Mouse (Mus musculus): ENCODE data around the gene Spdl1. TPM values are rescaled to one million over a fixed set of nuclear protein-coding genes. Genes with fewer than 3 reads are reported as not detected.
A peak's percentile ranks its signal among the peaks of the same experiment; 100 is the strongest.

Gene Spdl1
- polyA plus RNA-seq, 1 experiment from 2014 or later = 3.9 TPM

DNA sequence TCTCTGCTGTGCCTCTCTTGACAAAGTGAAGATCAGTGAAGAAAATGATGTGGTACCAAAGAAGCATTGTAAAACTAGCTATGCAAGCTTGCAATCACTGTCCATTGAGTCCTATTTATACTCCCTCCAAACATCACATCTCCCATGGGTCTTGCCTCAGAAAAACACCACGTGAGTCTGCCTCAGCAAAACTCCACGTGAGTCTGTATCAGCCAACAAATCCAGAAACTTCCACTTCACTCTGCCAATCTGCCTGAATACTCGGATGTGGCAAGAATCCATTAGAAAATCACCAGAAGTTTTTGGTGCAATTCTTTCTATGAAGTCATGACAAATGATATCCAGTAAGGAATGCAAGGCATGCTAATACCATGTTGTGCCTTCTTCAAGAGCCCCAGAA lies 38.0 kb upstream of the Spdl1 start:
- H3K4me2 ChIP-seq (replicated peaks; ENCODE audit: low read depth) = no peak overlapping the region
- no peaks in the 10 kb centered on the region for H3K4me1 ChIP-seq (replicated peaks; ENCODE audit: control insufficient read depth, insufficient read depth, low read length)
- H3K27me3 ChIP-seq (replicated peaks; ENCODE audit: control insufficient read depth, insufficient read depth, low read length) = no peaks in the 10 kb centered on the region
- no peaks in the 10 kb centered on the region for H3K36me3 ChIP-seq (ENCODE audit: control insufficient read depth, insufficient read depth)
- H3K4me3 ChIP-seq (ENCODE audit: low read depth, low read length) = no peak overlapping the region
- no peak overlapping the region for H3K9ac ChIP-seq (ENCODE audit: low read depth, low read length)
- ATAC-seq = no peak
- no peak overlapping the region for H3K27ac ChIP-seq (ENCODE audit: low read depth, low read length)
- H3K9me3 ChIP-seq (ENCODE audit: control insufficient read depth) = no peaks in the 10 kb centered on the region
- WGBS = 69% methylated on average over 3 of the region's 3 CpGs
- TF ChIP-seq CTCF (IDR thresholded peaks at IDR 0.05; ENCODE audit: low read depth) = no peak

DNA sequence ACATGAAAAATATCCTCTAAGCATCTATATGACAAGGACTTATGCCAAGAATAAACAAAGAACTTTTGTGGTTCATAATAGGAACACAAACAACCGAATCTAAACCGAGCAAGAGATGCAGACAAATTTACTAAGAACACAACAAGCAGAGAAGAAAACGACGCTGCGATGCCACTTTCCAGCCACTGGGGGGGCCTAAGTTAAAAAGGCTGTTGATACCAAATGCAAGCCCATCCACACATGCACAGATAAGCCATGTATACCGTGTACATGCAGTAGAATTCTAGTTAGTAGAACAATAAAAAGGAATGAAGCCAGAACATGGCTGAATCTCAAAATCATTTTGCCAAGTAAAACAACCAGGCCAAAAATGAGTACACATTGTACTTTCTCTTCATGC lies 35.2 kb upstream of the Spdl1 start:
- ATAC-seq = no peak
- TF ChIP-seq CTCF (IDR thresholded peaks at IDR 0.05; ENCODE audit: low read depth) = peak; percentile 43
- H3K4me1 ChIP-seq (replicated peaks; ENCODE audit: control insufficient read depth, insufficient read depth, low read length) = no peaks in the 10 kb centered on the region
- H3K4me3 ChIP-seq (ENCODE audit: low read depth, low read length) = no peak overlapping the region
- H3K9ac ChIP-seq (ENCODE audit: low read depth, low read length) = no peak overlapping the region
- H3K9me3 ChIP-seq (ENCODE audit: control insufficient read depth) = no peaks in the 10 kb centered on the region
- H3K27ac ChIP-seq (ENCODE audit: low read depth, low read length) = no peak overlapping the region
- 35% methylated on average over 6 of the region's 6 CpGs for WGBS
- H3K36me3 ChIP-seq (ENCODE audit: control insufficient read depth, insufficient read depth) = no peaks in the 10 kb centered on the region
- no peaks in the 10 kb centered on the region for H3K27me3 ChIP-seq (replicated peaks; ENCODE audit: control insufficient read depth, insufficient read depth, low read length)
- H3K4me2 ChIP-seq (replicated peaks; ENCODE audit: low read depth) = no peak overlapping the region

DNA sequence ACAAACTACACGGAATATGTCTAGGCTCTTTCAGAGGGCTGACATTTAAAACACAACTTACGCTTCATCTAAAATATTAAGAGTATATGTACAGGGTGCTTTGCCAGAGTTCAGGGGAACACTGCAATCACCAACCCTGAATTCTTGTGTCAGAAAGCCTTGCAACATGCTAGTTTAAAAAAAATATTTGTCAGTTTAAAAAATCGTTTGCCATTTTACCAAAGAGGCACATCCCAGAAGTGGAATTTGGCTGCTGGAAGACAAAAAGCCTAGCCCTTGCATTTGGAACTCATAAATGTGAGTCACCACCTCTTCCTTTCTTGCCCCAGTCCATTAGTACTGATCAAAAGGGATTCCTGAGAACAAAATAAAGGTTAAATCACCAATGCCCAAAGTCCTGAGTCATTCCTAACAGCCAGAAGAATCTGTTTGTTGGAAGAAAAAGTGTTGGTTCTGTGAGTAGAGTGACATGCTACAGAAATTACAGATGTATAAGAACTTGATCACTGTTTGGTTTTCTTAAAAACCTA lies 32.4 kb upstream of the Spdl1 start:
- H3K27ac ChIP-seq (ENCODE audit: low read depth, low read length) = no peak overlapping the region
- no peak overlapping the region for H3K4me2 ChIP-seq (replicated peaks; ENCODE audit: low read depth)
- no peak overlapping the region for H3K9ac ChIP-seq (ENCODE audit: low read depth, low read length)
- no peaks in the 10 kb centered on the region for H3K9me3 ChIP-seq (ENCODE audit: control insufficient read depth)
- no peaks in the 10 kb centered on the region for H3K36me3 ChIP-seq (ENCODE audit: control insufficient read depth, insufficient read depth)
- H3K27me3 ChIP-seq (replicated peaks; ENCODE audit: control insufficient read depth, insufficient read depth, low read length) = no peaks in the 10 kb centered on the region
- ATAC-seq = no peak
- WGBS = 70% methylated on average over 3 of the region's 3 CpGs
- no peaks in the 10 kb centered on the region for H3K4me1 ChIP-seq (replicated peaks; ENCODE audit: control insufficient read depth, insufficient read depth, low read length)
- no peak for TF ChIP-seq CTCF (IDR thresholded peaks at IDR 0.05; ENCODE audit: low read depth)
- no peak overlapping the region for H3K4me3 ChIP-seq (ENCODE audit: low read depth, low read length)

DNA sequence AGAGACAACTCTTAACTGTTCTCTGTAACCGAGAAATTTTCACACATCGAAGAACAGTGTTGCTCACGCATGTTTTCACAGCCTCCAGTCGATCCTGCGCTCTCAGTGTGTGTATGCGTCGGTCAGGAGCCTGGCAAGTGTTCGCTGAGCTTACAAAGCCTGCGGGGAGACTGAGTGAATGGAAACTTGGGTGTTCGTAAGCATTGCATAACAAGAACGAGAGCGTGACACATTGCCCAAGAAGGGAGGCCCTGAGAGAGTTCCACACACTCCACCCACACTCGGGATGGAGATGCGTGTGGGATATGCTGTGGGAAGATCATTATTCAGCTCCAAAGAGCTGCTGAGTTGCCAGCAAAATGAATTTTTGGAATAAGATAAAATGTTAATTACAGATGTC lies 31.7 kb upstream of the Spdl1 start:
- no peaks in the 10 kb centered on the region for H3K36me3 ChIP-seq (ENCODE audit: control insufficient read depth, insufficient read depth)
- H3K9me3 ChIP-seq (ENCODE audit: control insufficient read depth) = no peaks in the 10 kb centered on the region
- no peak overlapping the region for H3K9ac ChIP-seq (ENCODE audit: low read depth, low read length)
- WGBS = 83% methylated on average over 14 of the region's 14 CpGs
- H3K4me3 ChIP-seq (ENCODE audit: low read depth, low read length) = no peak overlapping the region
- no peak for TF ChIP-seq CTCF (IDR thresholded peaks at IDR 0.05; ENCODE audit: low read depth)
- no peaks in the 10 kb centered on the region for H3K4me1 ChIP-seq (replicated peaks; ENCODE audit: control insufficient read depth, insufficient read depth, low read length)
- H3K4me2 ChIP-seq (replicated peaks; ENCODE audit: low read depth) = no peak overlapping the region
- no peak overlapping the region for H3K27ac ChIP-seq (ENCODE audit: low read depth, low read length)
- no peaks in the 10 kb centered on the region for H3K27me3 ChIP-seq (replicated peaks; ENCODE audit: control insufficient read depth, insufficient read depth, low read length)
- no peak for ATAC-seq

DNA sequence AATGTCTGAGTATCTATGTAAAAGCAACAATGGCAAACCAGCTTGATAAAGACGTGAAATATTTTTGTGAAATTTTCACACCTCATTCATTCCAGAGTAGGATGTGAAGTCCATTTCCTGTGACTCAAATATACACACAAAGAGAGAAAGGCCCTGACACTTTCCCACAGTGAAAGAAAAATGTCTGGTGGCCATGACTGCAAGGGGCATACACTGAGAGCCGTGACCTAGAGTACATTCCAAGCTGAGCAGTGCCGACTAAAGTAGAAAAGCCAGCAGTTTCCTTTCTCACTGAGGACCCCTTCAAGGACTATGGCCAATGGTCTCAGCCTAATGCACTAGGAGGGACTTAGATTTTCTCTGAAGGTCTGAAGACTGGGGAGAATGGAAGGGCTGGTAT lies 23.2 kb upstream of the Spdl1 start:
- no peaks in the 10 kb centered on the region for H3K9me3 ChIP-seq (ENCODE audit: control insufficient read depth)
- TF ChIP-seq CTCF (IDR thresholded peaks at IDR 0.05; ENCODE audit: low read depth) = no peak
- 42% methylated on average over 3 of the region's 3 CpGs for WGBS
- ATAC-seq = no peak
- H3K27me3 ChIP-seq (replicated peaks; ENCODE audit: control insufficient read depth, insufficient read depth, low read length) = no peaks in the 10 kb centered on the region
- H3K4me1 ChIP-seq (replicated peaks; ENCODE audit: control insufficient read depth, insufficient read depth, low read length) = no peaks in the 10 kb centered on the region
- H3K27ac ChIP-seq (ENCODE audit: low read depth, low read length) = no peak overlapping the region
- no peak overlapping the region for H3K4me2 ChIP-seq (replicated peaks; ENCODE audit: low read depth)
- H3K4me3 ChIP-seq (ENCODE audit: low read depth, low read length) = no peak overlapping the region
- no peak overlapping the region for H3K9ac ChIP-seq (ENCODE audit: low read depth, low read length)
- H3K36me3 ChIP-seq (ENCODE audit: control insufficient read depth, insufficient read depth) = no peaks in the 10 kb centered on the region

DNA sequence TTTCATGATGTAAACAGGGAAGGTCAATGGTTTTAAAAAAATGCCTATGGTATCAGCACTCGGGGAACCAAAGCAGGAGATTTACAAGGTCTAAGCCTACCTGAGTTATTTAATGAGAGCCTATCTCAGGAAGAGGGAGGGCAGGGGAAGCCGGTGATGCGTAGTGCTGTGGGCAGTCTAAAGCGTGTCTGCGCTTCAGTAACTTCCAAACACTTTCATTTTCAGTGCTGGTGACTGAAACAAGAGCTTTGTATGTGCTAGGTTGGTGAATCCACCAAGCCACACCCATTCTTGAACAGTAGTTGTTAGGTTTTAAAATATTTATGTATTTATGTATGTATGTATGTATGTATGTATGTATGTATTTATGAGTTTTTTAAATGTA lies 12.8 kb upstream of the Spdl1 start:
- Histone ChIP-seq H3K9me3 (ENCODE audit: control insufficient read depth) (no peaks in the 10 kb centered on the region), H3K4me2 (replicated peaks; ENCODE audit: low read depth) (peak overlapping the region; percentile 47), H3K9ac (ENCODE audit: low read depth, low read length) (no peak overlapping the region), H3K27me3 (replicated peaks; ENCODE audit: control insufficient read depth, insufficient read depth, low read length) (0 out of 2 replicates have a peak, but pooled peaks cover 3% of the 10 kb centered on the region), H3K27ac (ENCODE audit: low read depth, low read length) (no peak overlapping the region), H3K36me3 (ENCODE audit: control insufficient read depth, insufficient read depth) (no peaks in the 10 kb centered on the region), H3K4me3 (ENCODE audit: low read depth, low read length) (peak overlapping the region; percentile 4; the same call in 1 of the 2 replicates), H3K4me1 (replicated peaks; ENCODE audit: control insufficient read depth, insufficient read depth, low read length) (no peaks in the 10 kb centered on the region)
- TF ChIP-seq CTCF (IDR thresholded peaks at IDR 0.05; ENCODE audit: low read depth) = no peak
- WGBS = 47% methylated on average over 5 of the region's 5 CpGs
- no peak for ATAC-seq
